Mouse (Mus musculus): ENCODE data around the gene Kcnq4.

Gene Kcnq4

GRCm38 (mm10) chr4:120730574-120730973, 17.8 kb downstream of the Kcnq4 start:
- ChIA-PET CTCF (interaction anchor here in 3 of 4 experiments (0.6 to 1.6 kb wide), 5 partner anchors 38 to 141 kb away, joined by 3 to 5 read pairs (median 4); no protein-coding TSS in a partner anchor), POLR2A (interaction anchor here in 2 of 4 experiments (0.9 to 2.1 kb wide), 4 partner anchors 14 to 161 kb away, joined by 3 to 5 read pairs (median 3); partner anchors contain the start of gene Ctps (in 1 of the 2))

DNA sequence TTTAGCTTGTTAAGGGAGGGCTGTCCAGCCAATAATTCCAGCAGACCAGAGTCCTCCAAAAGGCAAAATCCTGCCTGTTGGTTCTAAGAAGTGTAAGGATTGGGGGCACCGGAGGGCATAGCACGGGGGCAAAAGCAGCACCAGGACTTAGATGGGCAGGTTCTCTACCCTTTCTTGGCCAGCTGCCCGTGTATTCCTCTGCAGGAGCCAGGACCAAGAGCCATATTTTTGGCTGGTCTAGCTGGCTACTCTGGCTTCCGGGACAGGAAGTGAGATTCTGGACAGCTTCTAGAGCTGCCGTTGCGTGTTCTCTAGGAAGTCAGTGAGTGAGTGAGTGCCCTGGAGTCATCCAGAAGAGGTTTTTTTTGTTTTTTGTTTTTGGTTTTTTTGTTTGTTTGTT, 18.3 kb downstream of the Kcnq4 start:
- ChIA-PET CTCF (interaction anchor here in 3 of 4 experiments (0.6 to 1.6 kb wide), 5 partner anchors 37 to 140 kb away, joined by 3 to 5 read pairs (median 4); no protein-coding TSS in a partner anchor), POLR2A (interaction anchor here in 3 of 4 experiments (0.6 to 2.1 kb wide), 6 partner anchors 14 to 297 kb away, joined by 3 to 5 read pairs (median 3); partner anchors contain the start of gene Ctps (in 1 of the 3))

GRCm38 (mm10) chr4:120729441-120729840, 19.0 kb downstream of the Kcnq4 start:
- POLR2A ChIA-PET = interaction anchor here in 1 of 4 experiments (0.9 to 2.1 kb wide), 3 partner anchors 13 to 297 kb away, joined by 3 to 5 read pairs (median 3); no protein-coding TSS in a partner anchor
- CTCF ChIA-PET = interaction anchor here in 3 of 4 experiments (1.0 to 1.6 kb wide), 3 partner anchors 47 to 140 kb away, joined by 3 to 5 read pairs (median 4); no protein-coding TSS in a partner anchor

DNA sequence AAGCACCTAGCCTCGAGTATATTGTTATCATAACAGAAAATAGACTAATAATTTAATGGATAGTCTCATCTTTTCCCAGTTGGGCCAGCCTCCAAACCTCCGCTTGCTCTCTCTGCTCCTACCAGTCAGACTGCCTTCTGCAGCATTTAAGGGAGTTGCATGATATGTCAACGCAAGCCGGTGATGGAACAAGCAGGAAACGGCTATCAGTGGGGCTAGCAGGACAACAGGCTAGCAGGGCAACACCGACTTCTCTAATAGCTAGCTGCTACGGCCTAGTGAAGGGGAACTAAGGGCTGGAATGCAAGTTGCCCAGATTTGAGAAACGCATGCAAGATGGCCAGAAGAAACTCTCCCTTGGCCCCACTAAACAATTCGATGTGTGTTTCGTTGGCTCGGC, 20.6 kb downstream of the Kcnq4 start:
- ChIA-PET CTCF (interaction anchor here in 1 of 4 experiments (1.2 kb wide), 1 partner anchor 35 kb away, joined by 4 read pairs; no protein-coding TSS in a partner anchor), POLR2A (no interaction called here)

DNA sequence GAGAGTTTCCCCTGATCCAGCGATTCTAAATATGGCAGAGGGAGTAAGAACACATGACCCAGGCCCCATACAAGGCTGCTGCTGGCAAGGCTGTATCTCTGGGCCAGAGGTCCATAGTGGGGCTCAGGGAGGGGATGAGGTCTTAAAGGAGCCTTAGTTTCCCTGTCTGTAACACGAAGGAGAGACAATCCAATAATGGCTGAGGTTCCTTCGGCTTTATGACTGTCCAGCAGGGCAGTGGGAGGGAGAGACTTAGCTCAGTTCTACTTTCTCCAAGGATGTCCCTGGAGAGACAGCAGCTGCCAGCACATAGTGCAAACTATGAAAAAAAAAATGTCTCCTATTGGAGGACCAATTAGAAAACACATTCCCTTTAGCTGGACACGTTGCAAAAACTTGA, 22.2 kb downstream of the Kcnq4 start:
- ChIA-PET POLR2A (interaction anchor here in 2 of 4 experiments (1.1 to 1.6 kb wide), 3 partner anchors 9 to 10 kb away, joined by 3 read pairs; no protein-coding TSS in a partner anchor), CTCF (interaction anchor here in 1 of 4 experiments (0.9 kb wide), 1 partner anchor 30 kb away, joined by 3 read pairs; no protein-coding TSS in a partner anchor)

- POLR2A ChIA-PET = interaction anchor here in 3 of 4 experiments (0.6 to 1.6 kb wide), 4 partner anchors 9 to 16 kb away, joined by 3 to 5 read pairs (median 3); no protein-coding TSS in a partner anchor
- CTCF ChIA-PET = interaction anchor here in 1 of 4 experiments (0.9 kb wide), 1 partner anchor 30 kb away, joined by 3 read pairs; no protein-coding TSS in a partner anchor
Measured at GRCm38 (mm10) chr4:120725516-120726090, 22.8 kb downstream of the Kcnq4 start.

GRCm38 (mm10) chr4:120721574-120721973, 26.8 kb downstream of the Kcnq4 start:
- ChIA-PET POLR2A (interaction anchor here in 1 of 4 experiments (1.2 to 1.5 kb wide), 2 partner anchors 12 to 17 kb away, joined by 3 read pairs; no protein-coding TSS in a partner anchor), CTCF (interaction anchor here in 1 of 4 experiments (1.0 to 1.2 kb wide), 2 partner anchors 38 to 39 kb away, joined by 3 to 4 read pairs; no protein-coding TSS in a partner anchor)

GRCm38 (mm10) chr4:120719152-120719551, 29.3 kb downstream of the Kcnq4 start:
- CTCF ChIA-PET = interaction anchor here in 1 of 4 experiments (0.8 to 1.5 kb wide), 2 partner anchors 37 to 321 kb away, joined by 3 to 4 read pairs; no protein-coding TSS in a partner anchor

DNA sequence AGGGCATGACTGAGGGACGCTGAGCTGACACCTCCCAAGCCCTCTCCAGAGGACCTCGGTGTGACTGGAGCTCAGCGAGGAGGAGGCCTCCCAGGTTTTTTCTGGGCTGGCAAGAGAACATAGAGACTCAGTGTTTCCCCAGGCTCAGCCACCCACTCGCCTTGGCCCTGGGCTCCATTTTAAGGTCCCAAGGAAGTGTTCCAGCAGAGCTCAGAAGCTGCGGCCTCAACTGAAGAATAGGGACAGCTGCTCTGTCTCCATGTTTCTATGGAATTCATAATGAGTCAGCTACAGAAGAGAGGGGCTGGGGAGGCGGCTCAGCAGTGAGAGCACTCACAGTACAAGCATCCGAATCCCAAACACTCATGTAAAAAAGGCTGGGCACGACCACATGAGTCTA, 30.8 kb downstream of the Kcnq4 start:
- ChIA-PET POLR2A (interaction anchor here in 3 of 4 experiments (0.7 to 3.4 kb wide), 4 partner anchors 23 to 148 kb away, joined by 3 to 12 read pairs (median 3); partner anchors contain the start of genes Cited4 (in 1 of the 3) and Ctps (in 1 of the 3)), CTCF (interaction anchor here in 1 of 4 experiments (0.6 to 1.5 kb wide), 2 partner anchors 25 to 35 kb away, joined by 3 read pairs; no protein-coding TSS in a partner anchor)

More at GRCm38 (mm10) chr4:120719152-120719551, 29.3 kb downstream of the Kcnq4 start:
- POLR2A ChIA-PET = no interaction called here

DNA sequence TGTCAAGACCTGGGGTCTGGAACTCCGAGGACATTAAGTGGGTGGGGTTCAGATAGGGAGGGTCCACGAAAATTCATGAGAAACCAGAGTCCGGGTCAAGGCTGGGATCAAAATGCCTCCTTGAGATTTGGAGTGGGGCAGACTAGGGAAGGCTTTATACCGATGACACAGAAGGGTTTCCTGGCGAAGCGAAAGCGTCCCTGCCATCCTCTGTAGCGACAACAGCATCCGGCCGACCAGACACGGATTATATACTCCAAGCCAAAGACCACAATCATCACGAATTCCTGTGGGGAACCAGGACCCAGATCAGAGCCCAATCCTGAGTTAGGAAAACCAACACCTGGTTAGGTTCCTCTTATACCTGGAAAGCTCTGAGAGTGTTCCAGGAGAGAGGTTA, 31.6 kb downstream of the Kcnq4 start:
- CTCF ChIA-PET = interaction anchor here in 3 of 4 experiments (0.6 to 1.7 kb wide), 5 partner anchors 19 to 445 kb away, joined by 3 to 10 read pairs (median 4); no protein-coding TSS in a partner anchor
- POLR2A ChIA-PET = interaction anchor here (0.9 to 3.4 kb wide), 10 partner anchors 12 to 147 kb away, joined by 3 to 12 read pairs (median 4); partner anchors contain the start of genes Cited4 (in 2 of the 4) and Ctps (in 1 of the 4)

GRCm38 (mm10) chr4:120716141-120716571, 32.3 kb downstream of the Kcnq4 start:
- CTCF ChIA-PET = interaction anchor here in 3 of 4 experiments (0.7 to 1.7 kb wide), 4 partner anchors 20 to 444 kb away, joined by 3 to 10 read pairs (median 4); no protein-coding TSS in a partner anchor
- POLR2A ChIA-PET = interaction anchor here in 3 of 4 experiments (0.6 to 3.4 kb wide), 14 partner anchors 10 to 208 kb away, joined by 3 to 12 read pairs (median 4); partner anchors contain the start of genes Cited4 (in 2 of the 3) and Exo5 (in 1 of the 3)

GRCm38 (mm10) chr4:120713856-120714497, 34.4 kb downstream of the Kcnq4 start:
- ChIA-PET CTCF (no interaction called here), POLR2A (interaction anchor here in 1 of 4 experiments (1.1 kb wide), 1 partner anchor 21 kb away, joined by 4 read pairs; no protein-coding TSS in a partner anchor)

DNA sequence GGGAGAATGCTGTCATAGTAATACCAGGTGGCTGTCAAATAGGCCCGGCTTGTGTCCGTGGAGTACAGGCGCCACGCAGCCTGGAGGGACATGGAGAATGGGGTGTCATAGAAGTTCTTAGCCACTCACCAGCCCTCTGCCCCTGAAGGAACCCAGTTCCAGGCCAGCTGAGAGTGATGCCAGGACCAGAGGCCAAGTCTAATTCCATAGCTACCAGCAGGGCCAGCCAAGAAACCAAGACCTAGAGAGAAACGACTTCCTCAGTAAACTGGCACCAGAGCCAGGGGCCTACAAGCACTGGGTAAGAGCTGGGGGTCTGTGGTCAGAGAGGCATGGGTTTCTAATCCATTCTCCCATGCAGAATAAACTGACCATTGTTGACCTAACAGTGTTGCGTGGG, 35.4 kb downstream of the Kcnq4 start:
- CTCF ChIA-PET = interaction anchor here in 1 of 4 experiments (1.2 kb wide), 1 partner anchor 20 kb away, joined by 3 read pairs; no protein-coding TSS in a partner anchor
- POLR2A ChIA-PET = interaction anchor here in 2 of 4 experiments (0.6 to 0.7 kb wide), 2 partner anchors 177 to 421 kb away, joined by 3 read pairs; no protein-coding TSS in a partner anchor

DNA sequence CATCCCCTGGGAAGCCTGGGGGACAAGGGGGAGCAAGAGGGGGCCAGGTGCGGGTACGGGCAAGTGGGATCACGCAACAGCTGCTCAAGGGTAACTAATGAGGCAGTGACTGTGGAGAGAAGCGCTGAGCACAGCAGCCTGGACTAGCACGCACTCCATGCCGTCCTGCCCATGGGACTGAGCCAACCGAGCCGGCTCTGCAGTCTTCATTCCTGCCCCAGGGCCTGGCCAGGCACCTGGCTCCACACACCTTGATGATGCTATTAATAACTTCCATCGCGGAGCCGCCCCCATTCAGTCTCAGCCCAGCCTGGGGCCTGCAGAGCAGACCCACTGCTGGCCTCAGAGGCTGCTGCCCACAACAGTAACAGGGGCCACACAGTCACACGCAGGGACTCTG, 36.2 kb downstream of the Kcnq4 start:
- ChIA-PET POLR2A (interaction anchor here in 2 of 4 experiments (0.7 to 1.6 kb wide), 2 partner anchors 34 to 422 kb away, joined by 3 read pairs; no protein-coding TSS in a partner anchor), CTCF (interaction anchor here in 1 of 4 experiments (1.2 kb wide), 2 partner anchors 19 to 30 kb away, joined by 3 read pairs; no protein-coding TSS in a partner anchor)

DNA sequence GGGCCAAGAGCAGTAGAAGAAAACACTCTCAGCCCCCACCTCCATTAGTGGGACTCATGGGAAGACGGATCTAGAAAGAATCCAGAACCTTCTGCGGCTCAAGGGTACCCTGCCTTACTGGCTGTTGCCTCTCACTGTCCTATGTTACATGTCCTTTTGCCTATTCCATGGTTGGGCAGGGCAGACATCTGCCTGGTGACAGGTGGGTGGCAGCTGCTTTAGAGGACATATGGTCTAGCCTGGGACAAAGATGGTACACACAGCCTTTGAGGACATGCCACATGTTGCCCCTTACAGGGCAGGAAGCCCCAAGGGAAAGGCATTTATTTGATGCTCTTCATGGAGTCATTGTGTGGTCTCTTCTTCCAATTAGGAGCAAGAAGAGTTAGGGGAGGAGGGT, 45.9 kb downstream of the Kcnq4 start:
- POLR2A ChIA-PET = interaction anchor here in 2 of 4 experiments (1.0 to 1.6 kb wide), 2 partner anchors 36 to 133 kb away, joined by 3 to 4 read pairs; partner anchors contain the start of genes Cited4 (in 1 of the 2) and Ctps (in 1 of the 2)
- CTCF ChIA-PET = interaction anchor here in 2 of 4 experiments (1.6 to 2.6 kb wide), 3 partner anchors 10 to 20 kb away, joined by 3 to 11 read pairs (median 7); no protein-coding TSS in a partner anchor

- CTCF ChIA-PET = interaction anchor here in 2 of 4 experiments (0.7 to 2.6 kb wide), 4 partner anchors 9 to 1358 kb away, joined by 3 to 11 read pairs (median 5); no protein-coding TSS in a partner anchor
- POLR2A ChIA-PET = interaction anchor here in 2 of 4 experiments (1.0 to 1.6 kb wide), 2 partner anchors 36 to 132 kb away, joined by 3 to 4 read pairs; partner anchors contain the start of genes Cited4 (in 1 of the 2) and Ctps (in 1 of the 2)
Measured at GRCm38 (mm10) chr4:120702056-120702455, 46.4 kb downstream of the Kcnq4 start.

DNA sequence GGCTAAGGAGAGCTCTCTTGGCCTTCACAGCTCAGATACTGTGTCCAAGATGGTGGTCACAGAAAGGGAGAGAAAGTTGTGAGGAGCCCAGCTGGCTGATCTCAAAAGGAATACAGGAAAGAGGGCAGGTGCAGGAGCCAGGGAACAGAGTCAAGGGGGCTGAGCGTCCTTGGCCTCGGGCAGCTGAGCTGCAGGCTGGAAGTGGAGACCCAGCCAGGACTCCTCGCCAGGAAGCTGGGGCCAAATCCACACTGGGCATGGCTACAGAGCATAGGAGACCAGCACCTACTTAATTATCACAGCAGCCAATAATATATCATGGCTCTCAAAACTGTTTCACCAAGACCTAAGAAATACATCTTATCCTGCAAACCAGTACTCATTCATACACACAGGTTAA, 47.2 kb downstream of the Kcnq4 start:
- CTCF ChIA-PET = interaction anchor here in 2 of 4 experiments (1.0 to 2.6 kb wide), 3 partner anchors 8 to 539 kb away, joined by 3 to 11 read pairs (median 7); no protein-coding TSS in a partner anchor
- POLR2A ChIA-PET = interaction anchor here in 1 of 4 experiments (1.0 kb wide), 1 partner anchor 132 kb away, joined by 3 read pairs; the partner anchor contains the start of gene Ctps

Measured in embryonic stem cell, embryonic (primary cell).